Mouse (Mus musculus): Measurements from ENCODE around the gene Cstad. TPM values are rescaled to one million over a fixed set of nuclear protein-coding genes. Genes with fewer than 3 reads are reported as not detected.

The Cstad gene
- polyA plus RNA-seq, 1 experiment from 2014 or later: 0.68 TPM

DNA sequence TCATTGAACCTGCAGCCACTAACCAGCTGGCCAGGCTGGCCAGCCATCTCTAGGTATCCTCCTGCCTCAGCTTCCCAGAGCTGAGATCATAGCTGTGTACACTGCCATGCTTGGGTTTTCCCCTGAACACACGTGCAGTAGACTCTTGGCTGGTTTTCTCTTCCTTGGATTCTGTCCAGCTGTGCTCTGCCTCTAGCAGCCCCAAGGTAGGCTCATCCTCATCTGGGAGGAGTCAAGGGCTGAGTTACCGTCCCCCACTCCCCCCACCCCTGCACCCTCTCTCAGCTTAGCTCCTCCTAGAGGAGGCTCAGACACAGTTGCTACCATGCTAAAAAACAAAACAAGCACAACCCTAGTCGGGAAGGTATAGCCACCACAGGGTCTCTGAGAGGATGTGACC is 4.8 kb downstream of the Cstad start:
- Histone ChIP-seq H3K4me1 (peaks cover 47% of the 10 kb centered on the region), H3K9ac (replicated peaks) (no peak overlapping the region), H3K36me3 (no peaks in the 10 kb centered on the region), H3K4me3 (no peak overlapping the region), H3K27ac (replicated peaks) (no peak overlapping the region), H3K9me3 (no peaks in the 10 kb centered on the region), H3K4me2 (replicated peaks) (no peak overlapping the region), H3K27me3 (peaks cover 22% of the 10 kb centered on the region; the same call in 1 of the 2 replicates)
- WGBS: 68% methylated on average over 3 of the region's 3 CpGs
- no peak for ATAC-seq (ENCODE audit: low FRiP score, low read depth)

DNA sequence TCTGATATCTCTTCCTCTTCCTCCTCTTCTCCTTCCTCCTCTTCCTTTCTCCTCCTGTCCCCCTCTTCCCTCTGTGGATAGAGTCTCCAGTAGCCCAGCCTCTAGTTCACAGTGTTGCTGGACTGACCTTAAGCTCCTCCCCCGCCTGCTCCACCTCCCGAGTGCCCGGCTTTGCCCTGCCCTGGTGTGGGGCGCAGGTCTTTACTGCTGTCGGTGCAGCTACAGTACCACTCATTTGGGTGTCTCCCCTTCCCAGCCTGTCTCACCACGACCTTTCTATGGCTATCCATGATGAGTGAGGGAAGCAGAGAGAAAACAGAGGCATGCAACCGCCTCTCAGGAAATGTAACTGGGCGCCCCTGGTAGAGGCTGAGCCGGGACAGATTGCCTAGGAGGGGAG is 5.5 kb downstream of the Cstad start:
- Histone ChIP-seq H3K4me1 (peaks cover 50% of the 10 kb centered on the region), H3K4me2 (replicated peaks) (0 out of 2 replicates have a peak overlapping the region, but pooled peaks have one; percentile 22), H3K27me3 (peaks cover 22% of the 10 kb centered on the region; the same call in 1 of the 2 replicates), H3K36me3 (no peaks in the 10 kb centered on the region), H3K4me3 (no peak overlapping the region), H3K9me3 (no peaks in the 10 kb centered on the region), H3K27ac (replicated peaks) (peak overlapping the region; percentile 61), H3K9ac (replicated peaks) (no peak overlapping the region)
- ATAC-seq (ENCODE audit: low FRiP score, low read depth): no peak
- 14% methylated on average over 9 of the region's 9 CpGs for WGBS

DNA sequence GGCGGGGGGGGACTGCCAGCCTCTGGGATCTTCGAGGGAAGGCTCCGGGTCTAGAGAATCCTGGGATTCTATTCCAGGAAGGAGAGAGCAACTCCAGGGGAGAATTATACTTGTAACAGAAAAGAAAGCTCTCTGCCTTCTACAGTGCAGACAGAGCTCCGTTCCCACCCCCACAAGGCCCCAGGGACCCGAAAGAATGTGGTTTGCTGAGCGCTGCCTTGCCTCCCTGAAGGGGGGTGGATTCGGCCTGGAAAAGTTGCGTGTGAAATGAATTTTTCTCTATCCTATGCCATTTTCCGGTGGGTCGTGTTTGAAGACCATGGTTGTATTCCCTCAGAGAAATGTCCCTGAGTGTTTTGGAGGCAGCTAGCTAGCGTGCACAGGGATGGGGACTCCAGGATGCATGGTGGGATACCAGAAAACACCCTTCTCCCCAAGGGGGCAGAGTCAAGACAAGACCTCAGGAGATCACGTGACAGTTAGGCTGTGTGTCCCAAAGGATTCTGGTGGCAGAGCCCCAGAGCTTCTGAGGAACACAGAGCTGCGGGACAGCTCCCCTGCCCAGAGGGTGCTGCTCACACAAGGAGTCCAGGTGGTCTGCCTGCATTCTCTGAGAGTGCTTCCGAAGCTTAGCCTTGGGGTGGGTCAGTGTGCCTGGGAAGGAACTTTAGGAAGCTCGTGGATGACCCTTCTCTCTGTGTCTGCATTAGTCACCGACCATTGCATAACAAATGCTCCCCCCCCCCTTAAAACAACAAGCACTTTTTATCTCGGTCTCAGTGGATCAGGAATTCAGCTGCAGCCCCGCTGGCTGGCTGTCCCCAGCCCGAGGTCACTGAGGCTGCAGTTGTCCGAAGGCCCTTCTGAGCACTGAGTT is 6.4 kb downstream of the Cstad start:
- peaks cover 53% of the 10 kb centered on the region for H3K4me1 ChIP-seq
- H3K9ac ChIP-seq (replicated peaks): no peak overlapping the region
- H3K9me3 ChIP-seq: no peaks in the 10 kb centered on the region
- no peak for ATAC-seq (ENCODE audit: low FRiP score, low read depth)
- H3K4me3 ChIP-seq: no peak overlapping the region
- 12% methylated on average over 18 of the region's 20 CpGs for WGBS
- H3K4me2 ChIP-seq (replicated peaks): peak overlapping the region; percentile 22; the same call in 1 of the 2 replicates
- peak overlapping the region; percentile 61 for H3K27ac ChIP-seq (replicated peaks)
- no peaks in the 10 kb centered on the region for H3K36me3 ChIP-seq
- peaks cover 22% of the 10 kb centered on the region; the same call in 1 of the 2 replicates for H3K27me3 ChIP-seq

DNA sequence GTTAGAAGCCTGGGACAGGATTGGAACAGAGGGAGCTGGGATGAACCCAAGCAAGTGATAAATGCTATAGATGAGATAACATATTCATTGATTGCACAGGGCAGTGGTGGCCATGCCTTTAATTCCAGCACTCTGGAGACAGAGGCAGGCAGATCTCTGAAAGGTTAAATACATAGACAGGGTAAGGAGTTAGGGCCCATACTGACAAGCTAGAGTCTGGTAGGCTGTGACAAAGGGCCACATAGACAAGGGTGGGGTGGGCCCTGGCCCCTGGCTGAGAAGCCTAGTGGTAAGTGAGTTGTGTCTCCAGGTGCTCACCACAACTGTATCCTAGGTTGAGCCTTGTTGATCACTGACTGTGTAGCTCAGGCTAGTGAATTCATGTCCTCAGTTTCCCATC is 7.6 kb downstream of the Cstad start:
- Histone ChIP-seq H3K27ac (replicated peaks) (no peak overlapping the region), H3K4me2 (replicated peaks) (no peak overlapping the region), H3K9me3 (no peaks in the 10 kb centered on the region), H3K9ac (replicated peaks) (no peak overlapping the region), H3K36me3 (no peaks in the 10 kb centered on the region), H3K4me1 (peaks cover 65% of the 10 kb centered on the region), H3K27me3 (peaks cover 22% of the 10 kb centered on the region; the same call in 1 of the 2 replicates), H3K4me3 (no peak overlapping the region)
- no peak for ATAC-seq (ENCODE audit: low FRiP score, low read depth)

DNA sequence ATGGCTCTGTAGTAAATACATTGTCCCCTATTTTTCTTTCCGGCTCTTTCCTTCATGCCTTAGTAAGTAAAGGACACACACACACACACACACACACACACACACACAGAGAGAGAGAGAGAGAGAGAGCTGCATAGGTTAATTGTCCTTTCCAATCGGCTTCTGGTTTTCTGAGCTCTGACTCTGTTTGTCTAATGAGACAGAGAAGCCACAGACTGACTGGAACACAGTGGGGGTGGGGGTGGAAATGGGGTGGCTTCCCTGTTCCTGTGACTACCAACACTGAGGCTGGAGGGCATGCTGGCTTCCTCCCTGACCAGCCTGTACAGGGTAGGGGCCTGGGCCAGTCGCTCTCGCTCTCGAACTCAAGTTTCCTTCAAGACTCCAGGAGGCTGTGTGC is 8.9 kb downstream of the Cstad start:
- Histone ChIP-seq H3K27ac (replicated peaks) (no peak overlapping the region), H3K4me2 (replicated peaks) (no peak overlapping the region), H3K9ac (replicated peaks) (no peak overlapping the region), H3K36me3 (no peaks in the 10 kb centered on the region), H3K4me3 (no peak overlapping the region), H3K4me1 (peaks cover 78% of the 10 kb centered on the region), H3K9me3 (no peaks in the 10 kb centered on the region), H3K27me3 (peaks cover 30% of the 10 kb centered on the region)
- WGBS: 74% methylated on average over 5 of the region's 5 CpGs
- ATAC-seq (ENCODE audit: low FRiP score, low read depth): no peak

DNA sequence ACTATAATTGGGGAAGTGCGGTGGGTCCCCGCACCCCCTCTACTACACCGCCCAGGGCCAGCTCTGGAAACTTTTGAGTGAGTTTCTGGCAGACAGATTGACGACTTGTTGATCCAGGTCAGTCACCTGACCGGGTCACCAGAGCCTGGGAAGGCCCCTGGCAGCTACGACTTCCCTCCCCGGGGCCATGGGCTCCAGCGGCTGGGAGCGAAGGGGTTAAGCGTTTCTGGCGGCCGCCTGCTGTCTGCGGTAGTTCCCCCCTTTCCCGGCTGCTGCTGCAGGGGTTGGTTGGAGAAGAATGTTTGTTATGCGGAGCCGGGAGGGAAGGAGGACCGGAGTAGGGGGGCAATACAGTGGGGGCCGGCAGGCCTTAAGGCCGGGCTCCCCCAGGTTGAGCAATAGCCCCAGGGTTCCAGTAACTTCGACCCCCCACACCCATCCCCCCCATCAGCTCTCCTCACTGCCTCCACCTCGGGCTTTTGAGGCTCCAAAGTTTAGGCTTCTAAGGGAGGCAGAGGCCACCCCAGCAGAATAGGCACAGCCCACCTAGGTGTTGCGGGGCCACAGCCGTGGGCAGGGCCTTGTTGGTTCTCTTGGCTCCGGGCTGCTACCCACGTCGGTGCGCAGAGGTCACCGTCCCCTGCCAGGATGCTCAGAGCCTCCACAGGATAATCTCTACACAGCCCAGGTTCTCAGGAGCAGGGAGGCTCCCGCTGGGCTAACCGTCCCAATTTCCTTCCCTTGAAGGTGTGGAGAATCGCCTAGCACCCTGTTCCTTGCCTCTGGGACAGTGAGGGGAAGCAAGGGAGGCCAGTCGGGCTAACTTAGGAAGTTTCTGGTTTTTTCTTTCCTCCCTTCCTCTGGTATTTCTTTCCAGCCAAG is 10.3 kb downstream of the Cstad start:
- H3K4me3 ChIP-seq: peak overlapping the region; percentile 14; the same call in 1 of the 2 replicates
- no peaks in the 10 kb centered on the region for H3K9me3 ChIP-seq
- ATAC-seq (ENCODE audit: low FRiP score, low read depth): peak; percentile 14; the same call in 1 of the 2 replicates
- peak overlapping the region; percentile 41; the same call in 1 of the 2 replicates for H3K9ac ChIP-seq (replicated peaks)
- peaks cover 82% of the 10 kb centered on the region for H3K4me1 ChIP-seq
- 2% methylated on average over 31 of the region's 32 CpGs for WGBS
- no peaks in the 10 kb centered on the region for H3K36me3 ChIP-seq
- peak overlapping the region; percentile 82 for H3K27ac ChIP-seq (replicated peaks)
- H3K4me2 ChIP-seq (replicated peaks): peak overlapping the region; percentile 47
- H3K27me3 ChIP-seq: peaks cover 20% of the 10 kb centered on the region

DNA sequence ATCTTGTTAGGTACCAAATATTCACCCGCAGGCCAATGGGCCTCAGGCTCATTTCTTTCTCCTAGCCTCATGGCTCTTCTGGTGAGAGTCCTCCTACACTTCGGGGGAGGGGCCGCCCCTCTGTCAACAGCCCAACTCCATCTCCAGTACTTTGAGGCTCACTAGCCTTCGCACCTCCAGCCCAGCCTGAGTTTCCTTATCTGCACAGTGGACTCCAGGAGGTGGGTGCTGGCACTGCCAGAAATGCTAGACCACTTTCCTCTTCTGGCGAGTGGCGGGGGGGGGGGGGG is 10.9 kb downstream of the Cstad start:
- Histone ChIP-seq H3K27me3 (peaks cover 20% of the 10 kb centered on the region), H3K4me1 (peaks cover 76% of the 10 kb centered on the region), H3K4me2 (replicated peaks) (peak overlapping the region; percentile 47; the same call in 1 of the 2 replicates), H3K9ac (replicated peaks) (peak overlapping the region; percentile 41; the same call in 1 of the 2 replicates), H3K4me3 (no peak overlapping the region), H3K36me3 (no peaks in the 10 kb centered on the region), H3K9me3 (no peaks in the 10 kb centered on the region), H3K27ac (replicated peaks) (peak overlapping the region; percentile 82)
- WGBS: 15% methylated on average over 5 of the region's 6 CpGs
- ATAC-seq (ENCODE audit: low FRiP score, low read depth): no peak

DNA sequence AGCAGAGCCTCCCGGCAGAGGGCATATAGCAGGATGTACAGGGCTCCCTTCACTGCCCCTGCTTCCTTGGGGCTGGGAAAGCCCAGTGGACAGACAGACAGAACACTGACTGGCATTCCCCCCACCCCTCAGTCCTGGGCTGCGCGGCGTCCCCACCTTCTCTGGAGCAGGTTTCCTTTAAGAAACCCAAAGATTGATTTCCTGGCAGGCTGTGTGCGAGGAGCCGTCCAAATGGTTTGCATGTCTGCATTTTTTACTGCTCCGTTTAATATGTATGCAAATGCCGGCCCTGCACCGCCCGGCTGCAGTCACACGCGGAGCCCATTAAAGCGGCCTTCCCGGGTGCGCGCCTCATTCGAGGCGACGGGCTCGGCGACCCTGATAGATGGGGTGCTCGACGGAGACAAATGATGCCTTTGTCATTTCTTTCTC is 11.8 kb downstream of the Cstad start:
- 13% methylated on average over 23 of the region's 23 CpGs for WGBS
- Histone ChIP-seq H3K4me2 (replicated peaks) (peak overlapping the region; percentile 30), H3K27me3 (peaks cover 20% of the 10 kb centered on the region), H3K36me3 (no peaks in the 10 kb centered on the region), H3K9ac (replicated peaks) (no peak overlapping the region; the same call in 1 of the 2 replicates), H3K27ac (replicated peaks) (peak overlapping the region; percentile 82), H3K9me3 (no peaks in the 10 kb centered on the region), H3K4me3 (no peak overlapping the region), H3K4me1 (peaks cover 67% of the 10 kb centered on the region)
- ATAC-seq (ENCODE audit: low FRiP score, low read depth): peak; percentile 36; the same call in 1 of the 2 replicates

DNA sequence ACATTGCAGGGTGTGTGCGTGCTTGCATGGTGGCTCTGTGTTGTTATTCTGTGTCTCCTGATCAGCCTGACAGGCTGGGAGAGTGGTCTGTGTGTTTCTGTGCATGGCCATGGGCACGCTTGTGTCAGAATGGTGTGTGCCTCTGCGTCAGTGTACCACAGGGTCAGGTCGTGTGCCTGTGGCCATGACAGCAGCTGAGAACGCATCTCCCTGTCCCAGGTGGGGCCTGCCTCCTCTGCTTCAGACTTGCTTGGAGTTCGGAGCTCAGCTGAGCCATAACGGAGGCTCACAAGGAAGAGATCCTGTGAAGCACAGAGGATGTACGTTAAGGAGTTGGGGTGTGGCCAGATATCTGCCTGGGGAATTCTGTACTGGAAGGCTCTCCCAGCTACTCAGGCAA is 13.1 kb downstream of the Cstad start:
- Histone ChIP-seq H3K9ac (replicated peaks) (no peak overlapping the region), H3K4me2 (replicated peaks) (no peak overlapping the region), H3K36me3 (no peaks in the 10 kb centered on the region), H3K27ac (replicated peaks) (peak overlapping the region; percentile 82), H3K4me3 (no peak overlapping the region), H3K27me3 (peaks cover 14% of the 10 kb centered on the region), H3K9me3 (no peaks in the 10 kb centered on the region), H3K4me1 (peaks cover 65% of the 10 kb centered on the region)
- no peak for ATAC-seq (ENCODE audit: low FRiP score, low read depth)
- WGBS: 74% methylated on average over 8 of the region's 8 CpGs

DNA sequence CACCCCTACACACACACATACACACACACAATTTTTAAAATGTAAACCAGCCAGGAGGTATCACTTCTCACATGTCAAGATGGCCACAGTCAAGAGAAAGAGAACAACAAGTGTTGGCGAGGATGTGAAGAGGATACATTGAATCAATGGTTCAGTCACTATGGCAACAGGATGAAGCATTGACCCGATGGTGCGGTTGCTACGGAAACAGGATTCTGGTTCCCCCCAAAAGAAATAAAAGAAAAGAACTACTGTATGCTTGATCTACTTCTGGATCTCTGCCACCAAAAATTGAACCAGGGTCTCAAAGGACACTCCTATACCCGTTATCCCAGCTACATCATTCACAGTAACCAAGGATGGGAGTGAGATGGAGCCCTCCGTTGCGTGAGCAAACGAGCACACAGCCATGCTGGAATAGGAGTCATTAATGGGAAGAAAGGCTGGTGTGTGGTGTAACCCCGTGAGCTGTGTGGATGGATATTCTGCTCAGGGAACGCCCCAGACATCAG is 13.9 kb downstream of the Cstad start:
- no peak for ATAC-seq (ENCODE audit: low FRiP score, low read depth)
- H3K36me3 ChIP-seq: no peaks in the 10 kb centered on the region
- H3K4me1 ChIP-seq: peaks cover 62% of the 10 kb centered on the region
- no peak overlapping the region for H3K4me2 ChIP-seq (replicated peaks)
- H3K9me3 ChIP-seq: no peaks in the 10 kb centered on the region
- 72% methylated on average over 10 of the region's 10 CpGs for WGBS
- H3K27me3 ChIP-seq: peaks cover 8% of the 10 kb centered on the region
- H3K4me3 ChIP-seq: no peak overlapping the region
- peak overlapping the region; percentile 42 for H3K27ac ChIP-seq (replicated peaks)
- H3K9ac ChIP-seq (replicated peaks): no peak overlapping the region

DNA sequence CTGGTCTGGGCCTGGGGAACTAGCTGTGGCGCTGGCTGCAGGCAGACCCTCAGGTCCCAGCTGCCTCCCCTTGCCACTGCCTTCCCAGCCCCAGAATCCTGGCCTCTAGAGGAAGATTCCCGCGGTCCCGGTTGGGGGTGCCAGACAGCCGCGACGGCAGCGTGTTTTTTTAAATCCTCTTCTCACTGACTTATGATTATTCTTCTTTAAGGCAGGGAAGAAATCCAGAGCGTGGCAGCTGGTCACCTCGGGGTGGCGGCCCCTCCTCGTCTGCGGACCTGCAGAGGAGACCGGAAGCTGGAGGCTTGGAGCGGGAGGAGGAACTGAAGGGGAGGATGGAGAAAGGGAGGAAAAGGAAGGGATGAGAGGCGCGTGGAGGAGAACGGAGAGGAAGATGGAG is 18.7 kb downstream of the Cstad start:
- H3K27ac ChIP-seq (replicated peaks): peak overlapping the region; percentile 91
- H3K4me1 ChIP-seq: peaks cover 26% of the 10 kb centered on the region
- H3K27me3 ChIP-seq: no peaks in the 10 kb centered on the region
- ATAC-seq (ENCODE audit: low FRiP score, low read depth): peak; percentile 57
- H3K36me3 ChIP-seq: no peaks in the 10 kb centered on the region
- H3K4me2 ChIP-seq (replicated peaks): peak overlapping the region; percentile 46
- H3K9me3 ChIP-seq: no peaks in the 10 kb centered on the region
- H3K4me3 ChIP-seq: peak overlapping the region; percentile 9
- H3K9ac ChIP-seq (replicated peaks): peak overlapping the region; percentile 53
- WGBS: under 1% methylated on average over 18 of the region's 18 CpGs
